Comparison of ENCODE assay signal across 21 mouse cellular contexts in genomic region chr7:66003447-66003846, GRCm38 (mm10). TPM values are rescaled to one million over a fixed set of nuclear protein-coding genes. Genes with fewer than 3 reads are reported as not detected.
"Had no signal": no experiment of that assay in that cellular context is flagged by ENCODE, and none has a peak within 500 bp of the region (broad histone marks: within the 10 kb centered on the region; RNA-seq: fewer than 3 reads in every experiment).

No protein-coding gene starts in this region.

- H3K27me3 ChIP-seq: limb, embryonic 13.5 days; neural tube, embryonic 13.5 days had no signal

- ATAC-seq: lung, postnatal 0 days; midbrain, embryonic 16.5 days had no signal

- H3K9ac ChIP-seq: limb, embryonic 13.5 days; liver, embryonic 14.5 days; neural tube, embryonic 13.5 days had no signal

- H3K36me3 ChIP-seq: midbrain, embryonic 10.5 days; neural tube, embryonic 13.5 days had no signal

- H3K27ac ChIP-seq: limb, embryonic 13.5 days; liver, embryonic 14.5 days; midbrain, embryonic 10.5 days; neural tube, embryonic 13.5 days had no signal

- DNase-seq: kidney, adult 8-10 months; kidney, postnatal 36 days; lung, adult 2 months; lung, postnatal 36 days; retina, postnatal 1 day; right cerebral cortex, postnatal 4 days; spleen, adult 18-20 months; thymus, adult 18-20 months; thymus, postnatal 14 days had no signal

- H3K4me3 ChIP-seq: limb, embryonic 13.5 days; midbrain, embryonic 10.5 days; neural tube, embryonic 13.5 days had no signal

- H3K4me1 ChIP-seq: midbrain, embryonic 10.5 days had no signal

- H3K4me2 ChIP-seq: limb, embryonic 13.5 days; neural tube, embryonic 13.5 days had no signal

RNA-seq across cellular contexts. Expression of gene Gm45213, which starts 40.0 kb away (rescaled TPM):
- total RNA-seq: layer of hippocampus, adult 18-20 months; layer of hippocampus, postnatal 10 days; left cerebral cortex, postnatal 36 days; megakaryocyte progenitor cell, adult 5-6 weeks had no signal
- polyA plus RNA-seq: kidney, embryonic 16.5 days; limb, embryonic 13.5 days; liver, embryonic 14.5 days; lung, adult 2 months; lung, postnatal 0 days; midbrain, embryonic 10.5 days; midbrain, embryonic 16.5 days; neural tube, embryonic 13.5 days; stomach, embryonic 14.5 days had no signal
